Mouse (Mus musculus): Measurements from ENCODE around the gene Cfhr2.

Gene Cfhr2

GRCm38 (mm10) chr1:139858548-139858947, at the start of gene Cfhr2:
Cfhr2 (minus strand) TSS chr1:139858702.
- in situ Hi-C loops (cut with MboI, MseI), result no loop called here

GRCm38 (mm10) chr1:139863751-139864150, 5.2 kb upstream of the Cfhr2 start:
- in situ Hi-C loops (cut with MboI, MseI), result no loop called here

- in situ Hi-C loops (cut with MboI, MseI), result no loop called here
Observed at GRCm38 (mm10) chr1:139860176-139860575, 1.7 kb upstream of the Cfhr2 start.

GRCm38 (mm10) chr1:139839699-139840098, 18.8 kb downstream of the Cfhr2 start:
- in situ Hi-C loops (cut with MboI, MseI), result no loop called here

- in situ Hi-C loops (cut with MboI, MseI), result no loop called here
Observed at GRCm38 (mm10) chr1:139839290-139839689, 19.2 kb downstream of the Cfhr2 start.

GRCm38 (mm10) chr1:139808594-139808993, 49.9 kb downstream of the Cfhr2 start:
- in situ Hi-C loops (cut with MboI, MseI), result no loop called here

GRCm38 (mm10) chr1:139781143-139781542, 77.4 kb downstream of the Cfhr2 start, which contains the start of gene Gm4788:
Gm4788 (minus strand) TSS chr1:139781243.
- in situ Hi-C loops (cut with MboI, MseI), result no loop called here

- in situ Hi-C loops (cut with MboI, MseI), result loop anchor here (5.0 kb wide), 1 partner anchor 47 kb away; no protein-coding TSS in a partner anchor
Observed at GRCm38 (mm10) chr1:139769913-139770312, 88.6 kb downstream of the Cfhr2 start.

All from T-helper 1 cell (primary cell).